Mouse (Mus musculus): ENCODE measurements around the gene Pigh.

Gene Pigh

GRCm38 (mm10) chr12:79066431-79066830 lies 23.0 kb downstream of the Pigh start:
- no peak for DNase-seq (ENCODE audit: low spot score)

- no peak for DNase-seq (ENCODE audit: low spot score)
These were observed 25.0 kb downstream of the Pigh start for GRCm38 (mm10) chr12:79064451-79064850.

GRCm38 (mm10) chr12:79060766-79061652 lies 28.4 kb downstream of the Pigh start:
- no peak for DNase-seq (ENCODE audit: low spot score)

GRCm38 (mm10) chr12:79060134-79060533 lies 29.3 kb downstream of the Pigh start:
- no peak for DNase-seq (ENCODE audit: low spot score)

- DNase-seq (ENCODE audit: low spot score): no peak
These were observed 29.9 kb downstream of the Pigh start for GRCm38 (mm10) chr12:79059573-79059972.

- no peak for DNase-seq (ENCODE audit: low spot score)
These were observed 34.2 kb downstream of the Pigh start for GRCm38 (mm10) chr12:79055276-79055675.

GRCm38 (mm10) chr12:79052073-79052472 lies 37.4 kb downstream of the Pigh start:
- DNase-seq (ENCODE audit: low spot score): no peak

GRCm38 (mm10) chr12:79050545-79051212 lies 38.8 kb downstream of the Pigh start:
- DNase-seq (ENCODE audit: low spot score): peak; percentile 48

GRCm38 (mm10) chr12:79049807-79050206 lies 39.6 kb downstream of the Pigh start:
- DNase-seq (ENCODE audit: low spot score): no peak

GRCm38 (mm10) chr12:79048898-79049297 lies 40.6 kb downstream of the Pigh start:
- DNase-seq (ENCODE audit: low spot score): no peak

GRCm38 (mm10) chr12:79047203-79047602 lies 42.2 kb downstream of the Pigh start:
- peak; percentile 63 for DNase-seq (ENCODE audit: low spot score)

- no peak for DNase-seq (ENCODE audit: low spot score)
These were observed 43.3 kb downstream of the Pigh start for GRCm38 (mm10) chr12:79046171-79046570.

- no peak for DNase-seq (ENCODE audit: low spot score)
These were observed 44.8 kb downstream of the Pigh start for GRCm38 (mm10) chr12:79044668-79045067.

GRCm38 (mm10) chr12:79041436-79041835 lies 48.0 kb downstream of the Pigh start:
- DNase-seq (ENCODE audit: low spot score): peak; percentile 53

- no peak for DNase-seq (ENCODE audit: low spot score)
These were observed 49.1 kb downstream of the Pigh start for GRCm38 (mm10) chr12:79040201-79040827.

- no peak for DNase-seq (ENCODE audit: low spot score)
These were observed 49.7 kb downstream of the Pigh start for GRCm38 (mm10) chr12:79039708-79040107.

GRCm38 (mm10) chr12:79035349-79035748 lies 54.1 kb downstream of the Pigh start:
- no peak for DNase-seq (ENCODE audit: low spot score)

- no peak for DNase-seq (ENCODE audit: low spot score)
These were observed 55.1 kb downstream of the Pigh start for GRCm38 (mm10) chr12:79034331-79034730.
